Mouse (Mus musculus) mature B cell (primary cell): Measurements from ENCODE around the gene Gna14.

Experiments used
- in situ Hi-C: fragments of 300-500 bp; cut with MboI; formaldehyde crosslinking; loops from 2 replicates; pipeline ENCODE4 v1.14.3; 2019

Gene Gna14

GRCm38 (mm10) chr19:16456181-16456580, 20.6 kb downstream of the Gna14 start:
- in situ Hi-C loops = no loop called here

GRCm38 (mm10) chr19:16457127-16457526, 21.6 kb downstream of the Gna14 start:
- in situ Hi-C loops = no loop called here

- in situ Hi-C loops = no loop called here
These were observed 23.8 kb downstream of the Gna14 start for GRCm38 (mm10) chr19:16459317-16459716.

GRCm38 (mm10) chr19:16460292-16460691, 24.7 kb downstream of the Gna14 start:
- in situ Hi-C loops = no loop called here

GRCm38 (mm10) chr19:16460831-16461230, 25.3 kb downstream of the Gna14 start:
- in situ Hi-C loops = no loop called here

- in situ Hi-C loops = no loop called here
These were observed 26.9 kb downstream of the Gna14 start for GRCm38 (mm10) chr19:16462461-16462860.

- in situ Hi-C loops = no loop called here
These were observed 29.2 kb downstream of the Gna14 start for GRCm38 (mm10) chr19:16464730-16465129.

DNA sequence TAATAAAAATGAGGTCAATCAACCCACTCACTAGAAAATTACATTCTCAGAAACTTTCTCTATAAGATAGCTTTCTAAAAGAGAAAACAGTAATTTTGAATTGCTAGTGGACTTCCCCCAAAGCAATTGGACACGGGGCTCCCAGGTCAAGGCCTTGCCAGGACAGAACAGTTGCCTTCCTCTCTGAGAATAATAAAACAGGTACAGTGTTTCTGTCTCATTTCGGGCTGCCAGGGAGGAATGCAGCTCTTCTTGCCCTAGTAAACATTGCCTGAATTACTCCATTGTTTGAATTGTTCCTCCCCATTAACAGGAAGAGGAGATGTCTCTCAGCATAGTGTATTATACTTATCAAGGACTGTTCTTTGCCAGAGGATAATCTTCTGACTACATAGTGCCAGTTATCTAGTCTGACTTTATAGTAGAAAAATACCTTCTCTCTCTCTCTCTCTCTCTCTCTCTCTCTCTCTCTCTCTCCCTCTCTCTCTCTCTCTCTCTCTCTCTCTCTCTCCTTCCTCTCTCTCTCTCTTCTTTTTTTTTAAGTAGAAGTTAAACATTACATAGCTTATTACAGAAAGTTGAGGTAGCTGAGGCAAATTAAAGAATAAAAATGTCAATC, 33.3 kb downstream of the Gna14 start:
- in situ Hi-C loops = no loop called here

GRCm38 (mm10) chr19:16472655-16473054, 37.1 kb downstream of the Gna14 start:
- in situ Hi-C loops = no loop called here

DNA sequence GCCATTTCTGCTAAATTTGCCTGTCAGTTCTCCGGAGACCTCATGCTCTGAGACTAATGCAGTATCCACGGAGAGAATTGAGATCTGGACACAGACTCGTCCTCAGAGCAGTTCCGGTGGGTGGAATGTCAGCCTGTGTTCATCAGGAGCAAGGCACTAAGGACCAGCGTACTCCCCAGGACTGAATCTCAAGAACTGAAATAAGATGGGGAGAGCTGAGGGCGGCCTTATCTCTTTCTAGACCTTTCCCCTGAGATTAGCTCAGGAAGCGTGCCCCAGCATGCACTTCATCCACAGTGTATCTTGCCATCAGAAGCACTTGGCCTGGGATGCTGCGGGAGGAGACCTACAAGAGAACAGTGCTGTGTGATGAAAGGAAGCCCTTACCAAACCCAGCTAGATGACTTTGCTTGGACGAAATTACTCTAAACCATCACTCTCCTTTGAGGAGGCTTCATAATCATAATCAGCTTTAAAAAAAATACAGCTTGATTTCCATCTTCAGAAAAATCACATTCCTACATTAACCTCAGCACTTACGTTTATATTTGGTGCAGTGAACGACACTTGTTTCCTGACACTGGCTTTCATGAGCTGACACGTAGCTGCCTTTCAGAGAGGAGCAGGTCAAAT, 41.9 kb downstream of the Gna14 start:
- in situ Hi-C loops = no loop called here

GRCm38 (mm10) chr19:16478186-16478607, 42.6 kb downstream of the Gna14 start:
- in situ Hi-C loops = no loop called here

GRCm38 (mm10) chr19:16482047-16482446, 46.5 kb downstream of the Gna14 start:
- in situ Hi-C loops = no loop called here

GRCm38 (mm10) chr19:16484237-16484636, 48.7 kb downstream of the Gna14 start:
- in situ Hi-C loops = no loop called here

DNA sequence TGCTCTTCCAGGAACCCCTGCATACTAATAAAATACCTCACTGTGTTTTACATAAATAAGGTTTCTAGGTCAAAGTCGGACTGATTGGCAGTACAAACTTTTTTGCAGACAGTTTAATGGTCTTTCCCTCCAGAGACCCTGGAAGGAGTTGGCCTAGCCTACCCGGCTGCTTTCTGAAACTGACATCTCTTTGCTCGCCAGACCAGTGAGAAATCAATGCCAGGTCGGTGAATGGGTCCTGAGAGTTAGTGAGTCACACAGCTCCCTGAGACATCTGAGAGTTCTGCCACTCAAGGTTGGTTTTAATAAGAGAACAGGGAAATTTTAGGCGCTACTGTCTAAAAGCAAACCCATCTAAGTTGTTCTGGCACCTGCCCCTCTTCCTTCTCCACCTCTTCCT, 49.1 kb downstream of the Gna14 start:
- in situ Hi-C loops = no loop called here

DNA sequence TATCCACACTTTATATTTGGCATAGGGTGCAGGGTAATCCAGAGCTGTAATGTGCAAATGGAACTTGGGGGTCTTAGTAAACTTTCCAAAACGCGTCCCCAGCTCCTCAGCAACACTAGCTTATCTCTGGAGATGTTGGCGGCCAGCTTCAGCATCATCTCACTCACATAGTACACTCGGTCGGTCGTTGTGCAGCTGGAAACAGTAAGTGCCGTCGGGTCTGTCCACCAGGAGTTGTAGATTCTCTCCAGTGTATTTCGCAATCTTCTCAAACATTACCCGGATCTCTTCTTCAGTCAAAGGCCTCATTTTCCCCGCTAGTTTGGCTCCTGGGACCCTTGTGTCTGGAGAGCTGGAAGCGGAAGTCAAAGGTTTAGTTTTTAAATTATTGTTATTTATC, 55.2 kb downstream of the Gna14 start:
- in situ Hi-C loops = no loop called here

DNA sequence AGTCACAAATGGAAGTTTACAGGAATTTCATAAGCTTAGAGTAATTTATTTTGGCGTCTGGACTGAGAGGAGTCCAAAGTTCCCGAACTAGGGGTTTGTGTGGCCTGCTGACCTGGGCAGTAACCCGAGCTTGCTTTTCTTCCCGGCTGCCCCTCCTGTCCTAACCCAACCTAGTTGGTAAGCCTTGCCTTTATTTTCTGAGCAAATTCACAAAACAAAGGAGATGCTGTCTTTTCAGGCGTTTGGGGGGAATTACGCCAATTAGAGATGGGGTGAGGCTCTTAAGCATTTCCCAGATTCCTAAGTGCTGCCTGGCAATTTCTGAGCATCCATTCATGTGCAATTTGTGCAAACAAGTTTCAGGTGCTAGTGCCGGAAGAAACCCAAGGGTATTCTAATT, 55.9 kb downstream of the Gna14 start:
- in situ Hi-C loops = no loop called here

GRCm38 (mm10) chr19:16492453-16492852, 56.9 kb downstream of the Gna14 start:
- in situ Hi-C loops = no loop called here

DNA sequence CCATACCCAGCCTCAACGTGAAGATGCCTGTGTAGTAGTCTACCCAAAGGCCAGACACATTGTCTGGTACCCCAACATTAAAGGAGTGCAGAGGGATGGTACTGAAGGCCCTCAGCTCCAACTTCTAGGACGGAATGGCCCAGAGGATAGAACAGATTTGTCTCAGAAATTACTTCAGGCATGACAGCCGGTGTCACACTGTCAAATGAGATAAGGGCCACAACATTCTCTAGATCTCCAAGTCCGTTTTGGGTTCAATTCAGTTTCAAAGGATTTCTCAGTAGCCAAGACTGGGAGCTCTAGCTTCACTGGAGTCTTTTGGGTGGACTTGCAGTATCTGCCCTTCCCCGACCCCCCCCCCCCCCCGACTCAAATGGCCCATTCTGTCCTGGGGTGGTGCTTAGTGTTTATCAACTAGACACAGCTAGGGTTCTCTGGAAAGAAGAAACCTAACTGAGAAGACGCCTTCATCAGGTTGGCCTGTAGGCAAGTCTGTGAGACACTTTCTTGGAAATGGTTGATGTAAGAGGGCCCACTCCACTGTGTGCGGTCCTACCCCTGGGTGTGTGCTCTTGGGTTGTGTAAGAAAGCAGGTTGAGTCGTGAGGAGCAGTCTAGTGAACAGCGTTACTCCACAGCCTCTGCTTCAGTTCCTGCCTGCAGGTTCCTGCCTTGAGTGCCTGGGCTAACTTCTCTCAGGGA, 59.4 kb downstream of the Gna14 start:
- in situ Hi-C loops = no loop called here

DNA sequence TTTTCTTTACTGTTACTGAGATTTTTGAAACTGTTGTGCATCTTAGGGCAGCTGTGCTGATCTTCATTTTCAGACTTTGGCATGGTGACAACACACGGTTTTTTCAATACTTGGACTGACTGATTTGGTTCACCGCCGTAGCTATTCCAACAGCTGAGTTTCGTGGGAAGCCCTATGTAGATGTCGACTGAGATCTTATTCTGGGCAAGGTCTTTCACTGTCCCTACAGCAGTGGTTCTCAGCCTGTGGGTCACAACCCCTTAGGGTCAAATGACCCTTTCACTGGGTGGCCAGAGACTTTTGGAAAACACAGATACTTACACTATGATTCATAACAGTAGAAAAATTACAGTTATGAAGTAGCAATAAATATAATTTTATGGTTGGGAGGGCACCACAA, 60.5 kb downstream of the Gna14 start:
- in situ Hi-C loops = no loop called here

- in situ Hi-C loops = no loop called here
These were observed 66.5 kb downstream of the Gna14 start for GRCm38 (mm10) chr19:16502054-16502453.

DNA sequence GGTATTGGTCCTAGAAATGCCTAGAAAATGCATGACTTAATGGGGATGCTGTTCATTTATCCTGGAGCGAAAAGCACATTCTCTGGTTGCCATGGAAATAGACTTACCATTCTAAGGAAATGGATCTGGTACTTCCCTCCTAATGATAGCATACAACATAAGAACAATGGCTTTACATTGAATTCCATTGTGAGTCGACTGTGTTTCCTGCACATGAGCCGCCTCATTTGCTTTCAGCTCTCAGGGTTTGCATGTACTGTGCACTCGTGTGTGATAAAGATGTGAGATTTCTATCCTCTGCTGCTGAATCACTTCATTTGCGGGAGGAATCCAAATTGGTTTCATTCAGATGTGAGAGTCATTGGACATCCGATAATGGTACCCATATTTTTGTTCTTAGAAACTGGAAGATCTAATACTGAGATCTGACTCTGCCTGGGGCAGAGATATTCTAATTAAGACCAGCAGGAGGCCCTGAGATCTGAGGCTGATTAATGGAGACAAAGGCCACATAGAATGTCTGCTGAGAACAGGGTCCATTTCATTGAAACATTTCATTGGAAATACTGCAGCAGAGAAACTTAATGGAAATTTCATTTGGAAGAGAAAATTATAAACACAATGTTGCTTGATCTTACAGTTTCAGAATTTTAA, 71.3 kb downstream of the Gna14 start:
- in situ Hi-C loops = no loop called here

DNA sequence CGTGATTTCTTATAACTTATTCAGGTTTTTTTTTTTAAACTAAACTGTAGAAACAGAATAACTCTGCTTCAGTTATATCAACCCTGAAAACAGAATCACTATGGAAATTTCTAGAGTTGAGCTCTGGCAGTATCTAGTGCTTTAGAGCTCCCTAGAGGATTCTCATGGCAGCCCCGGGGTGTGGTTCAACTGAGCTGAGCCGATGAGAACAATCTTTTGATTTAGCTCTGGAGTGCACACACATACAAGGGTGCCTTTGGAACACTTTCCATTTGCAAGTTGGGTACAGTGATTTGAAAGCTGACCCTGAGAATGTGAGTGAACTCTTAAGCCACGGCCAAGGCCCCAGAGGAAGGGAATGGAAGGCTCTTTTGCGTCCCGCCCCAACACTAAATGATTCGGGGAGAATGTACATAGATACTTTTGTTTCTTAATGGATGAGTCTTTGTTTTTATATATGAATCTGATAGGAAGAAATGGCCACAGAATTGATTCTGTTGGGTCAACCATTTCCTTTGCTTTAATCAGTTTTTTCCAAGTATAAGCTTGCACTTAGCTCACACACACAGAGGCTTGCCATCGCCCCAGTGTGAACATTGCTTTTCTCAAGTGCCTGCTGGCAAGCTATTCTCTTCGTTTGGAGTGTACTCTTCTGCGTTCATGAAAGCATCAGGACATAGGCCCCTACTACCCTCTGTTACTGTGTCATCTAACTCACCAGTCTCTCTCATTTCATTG, 75.0 kb downstream of the Gna14 start:
- in situ Hi-C loops = no loop called here
